Mouse (Mus musculus) MEL (cell line): ENCODE results near the gene Flcn. TPM values are rescaled to one million over a fixed set of nuclear protein-coding genes. Genes with fewer than 3 reads are reported as not detected.

Experiments
- DNase-seq: peaks from one replicate; pipeline ENCODE4 v3.0.0; 2011; ENCODE audit warnings: low read depth, low spot score
- H3K27ac ChIP-seq: 2 replicates; pipeline ENCODE4 v1.5.1; 2012; ENCODE audit warnings: low read depth, mild to moderate bottlenecking, control low read depth, low read length, moderate library complexity; ENCODE audit not compliant: control insufficient read depth
- H3K27me3 ChIP-seq, 2 experiments: fragments of 150-350 bp in 1 of 2; sonication (generic) in 1 of 2; 2 replicates each; pipeline ENCODE4 v1.6.1; 2012; ENCODE audit warnings: low read length in 2 of 2, mild to moderate bottlenecking in 2 of 2, improper control_type of control experiment in 1 of 2, moderate library complexity in 1 of 2; ENCODE audit not compliant: insufficient read depth in 2 of 2, control insufficient read depth in 1 of 2
- H3K36me3 ChIP-seq, 2 experiments: 2 replicates each; pipeline ENCODE4 v1.6.1; 2012 to 2014; ENCODE audit warnings: low read length in 2 of 2, improper control_type of control experiment in 1 of 2, inconsistent platforms in 1 of 2, mild to moderate bottlenecking in 1 of 2; ENCODE audit not compliant: insufficient read depth in 2 of 2, control insufficient read depth in 1 of 2
- H3K4me1 ChIP-seq, 2 experiments: fragments of 150-350 bp in 1 of 2; sonication (generic) in 1 of 2; 2 replicates each; pipeline ENCODE4 v1.6.1; 2012; ENCODE audit warnings: low read length in 2 of 2, improper control_type of control experiment in 1 of 2, mild to moderate bottlenecking in 1 of 2; ENCODE audit not compliant: insufficient read depth in 2 of 2, control insufficient read depth in 1 of 2
- H3K4me3 ChIP-seq, 2 experiments: fragments of 150-350 bp in 1 of 2; sonication (generic) in 1 of 2; 2 replicates each; pipeline ENCODE4 v1.5.1; 2012; ENCODE audit warnings: low read depth in 2 of 2, low read length in 2 of 2, mild to moderate bottlenecking in 2 of 2, moderate library complexity in 2 of 2, control low read depth in 1 of 2, improper control_type of control experiment in 1 of 2; ENCODE audit not compliant: control insufficient read depth in 1 of 2, insufficient read depth in 1 of 2
- H3K79me2 ChIP-seq: 2 replicates; pipeline ENCODE4 v1.6.1; 2012; ENCODE audit warnings: mild to moderate bottlenecking, low read length, moderate library complexity; ENCODE audit not compliant: control insufficient read depth, poor library complexity, insufficient read depth
- H3K9ac ChIP-seq: 2 replicates; pipeline ENCODE4 v1.6.1; 2012; ENCODE audit warnings: low read depth, mild to moderate bottlenecking, control low read depth, low read length, moderate library complexity; ENCODE audit not compliant: control insufficient read depth, poor library complexity, severe bottlenecking
- H3K9me3 ChIP-seq: fragments of 150-350 bp; sonication (generic); replicated peaks from 2 replicates; pipeline ENCODE4 v1.6.1; 2012; ENCODE audit warnings: mild to moderate bottlenecking, low read length, improper control_type of control experiment, moderate library complexity; ENCODE audit not compliant: insufficient read depth
- CHD1 ChIP-seq: IDR thresholded peaks from 2 replicates; pipeline ENCODE4 v1.6.1; 2012; ENCODE audit warnings: low read depth, mild to moderate bottlenecking, inconsistent platforms, low read length, improper control_type of control experiment
- CHD2 ChIP-seq: IDR thresholded peaks from 2 replicates; pipeline ENCODE4 v1.6.1; 2011; ENCODE audit warnings: low read length, improper control_type of control experiment
- CTCF ChIP-seq, 3 experiments: IDR thresholded peaks in 2 of 3; conservative IDR thresholded peaks in 1 of 3; 2 replicates each; pipeline ENCODE4 v1.5.1; 2011 to 2012; ENCODE audit warnings: low read length in 3 of 3, low read depth in 2 of 3, mild to moderate bottlenecking in 2 of 3, improper control_type of control experiment in 1 of 3, inconsistent platforms in 1 of 3, mixed read lengths in 1 of 3, moderate library complexity in 1 of 3; ENCODE audit not compliant: control insufficient read depth in 1 of 3, insufficient read depth in 1 of 3, poor library complexity in 1 of 3, severe bottlenecking in 1 of 3
- E2F4 ChIP-seq: IDR thresholded peaks from 2 replicates; pipeline ENCODE4 v1.6.1; 2011; ENCODE audit warnings: low read depth, low read length, improper control_type of control experiment, borderline replicate concordance
- ELF1 ChIP-seq: IDR thresholded peaks from 2 replicates; pipeline ENCODE4 v1.6.1; 2014; ENCODE audit warnings: low read depth, mild to moderate bottlenecking, inconsistent platforms, low read length, improper control_type of control experiment, moderate library complexity
- EP300 ChIP-seq, 2 experiments: IDR thresholded peaks; 2 replicates each; pipeline ENCODE4 v1.6.1; 2011; ENCODE audit warnings: improper control_type of control experiment in 2 of 2, low read length in 2 of 2, low read depth in 1 of 2, mild to moderate bottlenecking in 1 of 2
- HCFC1 ChIP-seq: IDR thresholded peaks from 2 replicates; pipeline ENCODE4 v1.6.1; 2012; ENCODE audit warnings: low read depth, mild to moderate bottlenecking, inconsistent platforms, low read length, improper control_type of control experiment, moderate library complexity
- MAFK ChIP-seq: IDR thresholded peaks from 2 replicates; pipeline ENCODE4 v1.6.1; 2011; ENCODE audit warnings: low read depth, mild to moderate bottlenecking, low read length, improper control_type of control experiment, borderline replicate concordance
- MAZ ChIP-seq: IDR thresholded peaks from 2 replicates; pipeline ENCODE4 v1.6.1; 2012; ENCODE audit warnings: low read depth, mild to moderate bottlenecking, inconsistent platforms, low read length, improper control_type of control experiment
- MXI1 ChIP-seq: IDR thresholded peaks from 2 replicates; pipeline ENCODE4 v1.6.1; 2011; ENCODE audit warnings: mild to moderate bottlenecking, low read depth, low read length, improper control_type of control experiment
- NELFE ChIP-seq: IDR thresholded peaks from 2 replicates; pipeline ENCODE4 v1.6.1; 2011; ENCODE audit warnings: low read depth, low read length, improper control_type of control experiment
- NRF1 ChIP-seq: IDR thresholded peaks from 2 replicates; pipeline ENCODE4 v1.6.1; 2014; ENCODE audit warnings: low read depth, mild to moderate bottlenecking, inconsistent platforms, low read length, improper control_type of control experiment, moderate library complexity; ENCODE audit not compliant: poor library complexity, insufficient read depth, severe bottlenecking
- POLR2AphosphoS5 ChIP-seq: IDR thresholded peaks from 2 replicates; pipeline ENCODE4 v1.6.1; 2012; ENCODE audit warnings: low read depth, borderline replicate concordance, mild to moderate bottlenecking, inconsistent platforms, low read length, moderate library complexity, mixed read lengths
- RCOR1 ChIP-seq: IDR thresholded peaks from 2 replicates; pipeline ENCODE4 v1.6.1; 2012; ENCODE audit warnings: low read depth, mild to moderate bottlenecking, inconsistent platforms, low read length, improper control_type of control experiment
- SIN3A ChIP-seq: IDR thresholded peaks from 2 replicates; pipeline ENCODE4 v1.6.1; 2012; ENCODE audit warnings: low read length, improper control_type of control experiment, inconsistent platforms
- TAL1 ChIP-seq: IDR thresholded peaks from 2 replicates; pipeline ENCODE4 v1.6.1; 2012; ENCODE audit warnings: mild to moderate bottlenecking, inconsistent platforms, low read length, moderate library complexity, mixed read lengths
- TBP ChIP-seq: IDR thresholded peaks from 2 replicates; pipeline ENCODE4 v1.8.0; 2011; ENCODE audit warnings: low read depth, low read length, improper control_type of control experiment
- UBTF ChIP-seq: IDR thresholded peaks from 2 replicates; pipeline ENCODE4 v1.6.1; 2012; ENCODE audit warnings: low read depth, mild to moderate bottlenecking, inconsistent platforms, low read length, improper control_type of control experiment, moderate library complexity, borderline replicate concordance; ENCODE audit not compliant: insufficient read depth
- USF1 ChIP-seq: IDR thresholded peaks from 2 replicates; pipeline ENCODE4 v1.6.1; 2014; ENCODE audit warnings: low read depth, mild to moderate bottlenecking, inconsistent platforms, low read length, improper control_type of control experiment, moderate library complexity
- USF2 ChIP-seq, 2 experiments: IDR thresholded peaks; 2 replicates each; pipeline ENCODE4 v1.6.1; 2011 to 2012; ENCODE audit warnings: improper control_type of control experiment in 2 of 2, low read length in 2 of 2, borderline replicate concordance in 1 of 2, inconsistent platforms in 1 of 2, low read depth in 1 of 2, mild to moderate bottlenecking in 1 of 2; ENCODE audit not compliant: insufficient read depth in 1 of 2
- ZKSCAN1 ChIP-seq: IDR thresholded peaks from 2 replicates; pipeline ENCODE4 v1.6.1; 2012; ENCODE audit warnings: low read depth, mild to moderate bottlenecking, inconsistent platforms, low read length, improper control_type of control experiment, moderate library complexity
- ZMIZ1 ChIP-seq: IDR thresholded peaks from 2 replicates; pipeline ENCODE4 v1.6.1; 2012; ENCODE audit warnings: low read depth, mild to moderate bottlenecking, inconsistent platforms, low read length, improper control_type of control experiment, moderate library complexity
- polyA plus RNA-seq, 2 experiments: library from polyadenylated mRNA; stranded (reverse) in 1 of 2; unstranded in 1 of 2; fragments of >175 nt in 1 of 2; fragments of >200 nt in 1 of 2; gene quantifications; 2 replicates each; pipeline versions ENCODE4 v1.2.1 to v1.2.4; 2012; ENCODE audit warnings: low replicate concordance in 2 of 2, low read depth in 1 of 2; ENCODE audit not compliant: insufficient read length in 2 of 2, insufficient read depth in 1 of 2, missing spikeins in 1 of 2
- total RNA-seq: library from RNA; depleted of rRNA; stranded (reverse); fragments of 300-350 nt; gene quantifications from 2 replicates; pipeline ENCODE4 v1.2.3, GENCODE M21; 2012

Gene Flcn
- total and polyA plus RNA-seq, 3 experiments, result 33.7 to 36.1 TPM; not detected in 1

DNA sequence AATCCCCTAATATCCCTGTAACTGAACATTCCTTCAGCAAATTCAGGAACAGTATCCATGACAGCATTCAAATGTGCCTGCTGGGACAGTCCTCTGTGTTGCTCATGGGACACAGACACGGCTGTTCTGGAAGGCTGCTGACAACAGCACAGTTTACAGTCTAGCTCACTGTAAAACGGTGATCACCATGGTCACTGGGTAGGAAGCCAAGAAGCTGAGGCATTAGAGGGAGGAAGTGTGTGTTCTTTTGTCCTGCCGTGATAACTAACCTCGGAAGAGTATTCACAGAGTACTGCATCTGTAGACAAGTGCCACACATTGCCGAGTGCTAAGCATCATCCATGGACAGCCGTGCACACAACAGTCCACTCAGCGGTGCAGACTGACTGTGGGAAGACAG, 39.1 kb downstream of the Flcn start (continued):
- TF ChIP-seq SIN3A, result peak; percentile 64; the same call in 1 of the 2 replicates

DNA sequence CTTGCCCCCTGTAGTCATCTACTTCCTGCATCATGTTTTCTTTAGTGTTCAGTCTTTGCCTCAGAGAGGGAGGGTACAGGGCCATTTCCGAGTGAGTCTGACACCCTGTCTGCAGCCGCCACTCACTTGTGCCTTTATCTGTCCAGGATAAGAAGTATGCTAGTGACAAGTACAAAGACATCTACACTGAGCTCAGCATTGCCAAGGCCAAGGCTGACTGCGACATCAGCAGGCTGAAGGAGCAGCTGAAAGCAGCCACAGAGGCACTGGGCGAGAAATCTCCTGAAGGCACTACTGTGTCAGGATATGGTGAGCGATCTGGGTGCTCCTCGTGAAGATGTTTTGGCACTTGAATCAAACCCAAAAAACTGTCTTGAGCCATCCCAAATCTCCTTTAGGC, 40.1 kb downstream of the Flcn start:
- no peak for TF ChIP-seq CTCF (IDR thresholded peaks at IDR 0.05 in 2 of 3, conservative IDR thresholded peaks at IDR 0.05 in 1 of 3; ENCODE audit: control insufficient read depth in 1 of 3, insufficient read depth in 1 of 3, low read depth in 2 of 3, low read length in 3 of 3, poor library complexity in 1 of 3, severe bottlenecking in 1 of 3)
- no peak for TF ChIP-seq USF1
- no peak for TF ChIP-seq POLR2AphosphoS5
- no peaks in the 10 kb centered on the region for H3K9me3 ChIP-seq
- H3K27me3 ChIP-seq, result no peaks in the 10 kb centered on the region
- DNase-seq, result peak; percentile 30
- no peak overlapping the region for H3K4me3 ChIP-seq
- H3K9ac ChIP-seq, result no peak overlapping the region
- no peak overlapping the region for H3K27ac ChIP-seq
- H3K4me1 ChIP-seq, result peaks cover 15 to 23% of the 10 kb centered on the region in 2 experiments
- no peaks in the 10 kb centered on the region for H3K79me2 ChIP-seq
- H3K36me3 ChIP-seq, result peaks cover 2 to 23% of the 10 kb centered on the region in 2 experiments

DNA sequence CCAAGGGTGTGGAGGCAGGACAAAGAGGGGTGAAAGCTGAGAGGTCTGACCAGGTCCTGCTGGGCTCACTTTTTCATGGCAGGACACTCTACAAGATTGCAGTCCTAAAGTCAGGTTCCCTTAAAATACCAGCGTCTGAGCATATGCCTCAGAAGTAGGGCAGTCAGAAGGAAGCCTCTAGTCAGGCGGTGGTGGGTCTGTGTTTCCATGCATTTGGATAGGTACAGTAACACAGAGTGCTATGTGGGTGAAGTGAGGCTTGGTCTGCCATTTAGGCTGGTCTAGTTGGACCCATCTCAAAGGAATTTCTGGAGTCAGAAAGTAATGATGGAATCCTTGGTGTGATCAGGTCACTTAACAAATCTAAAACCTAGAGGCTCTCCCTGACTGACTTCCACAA, 40.5 kb downstream of the Flcn start:
- H3K79me2 ChIP-seq, result no peaks in the 10 kb centered on the region
- no peak overlapping the region for H3K27ac ChIP-seq
- H3K36me3 ChIP-seq, result peaks cover 2 to 20% of the 10 kb centered on the region in 2 experiments
- H3K4me3 ChIP-seq, result no peak overlapping the region
- H3K4me1 ChIP-seq, result peaks cover 13 to 22% of the 10 kb centered on the region in 2 experiments
- TF ChIP-seq CHD2, result no peak
- no peak for TF ChIP-seq USF2 (IDR thresholded peaks at IDR 0.05; ENCODE audit: borderline replicate concordance in 1 of 2, insufficient read depth in 1 of 2, low read depth in 1 of 2, low read length in 2 of 2)
- TF ChIP-seq SIN3A, result no peak
- TF ChIP-seq NRF1, result no peak
- TF ChIP-seq E2F4, result no peak
- no peak for TF ChIP-seq MAFK
- no peak for TF ChIP-seq TBP
- TF ChIP-seq CHD1, result no peak
- TF ChIP-seq TAL1, result no peak
- TF ChIP-seq, all 39 proteins: peak for 0
- Histone ChIP-seq H3K27me3 (no peaks in the 10 kb centered on the region), H3K9ac (no peak overlapping the region), H3K9me3 (no peaks in the 10 kb centered on the region)
- no peak for DNase-seq

DNA sequence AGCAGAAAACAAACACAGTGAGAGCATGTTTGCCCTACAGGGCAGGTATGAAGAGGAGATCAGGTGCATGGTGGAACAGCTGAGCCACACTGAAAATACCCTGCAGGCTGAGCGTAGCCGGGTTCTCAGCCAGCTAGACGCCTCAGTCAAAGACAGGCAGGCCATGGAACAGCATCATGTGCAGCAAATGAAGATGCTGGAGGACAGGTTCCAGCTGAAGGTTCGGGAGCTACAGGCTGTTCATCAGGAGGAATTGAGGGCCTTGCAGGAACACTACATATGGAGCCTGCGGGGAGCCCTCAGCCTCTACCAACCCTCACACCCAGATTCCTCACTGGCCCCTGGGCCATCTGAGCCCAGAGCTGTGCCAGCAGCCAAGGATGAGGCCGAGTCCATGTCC, 49.0 kb downstream of the Flcn start:
- Histone ChIP-seq H3K9ac (no peak overlapping the region), H3K4me1 (no peaks in the 10 kb centered on the region), H3K9me3 (no peaks in the 10 kb centered on the region), H3K27ac (no peak overlapping the region), H3K4me3 (no peak overlapping the region), H3K79me2 (no peaks in the 10 kb centered on the region), H3K36me3 (peaks cover 0 to 13% of the 10 kb centered on the region in 2 experiments; a peak in 2 of 4 replicates), H3K27me3 (no peaks in the 10 kb centered on the region)
- no peak for DNase-seq
- TF ChIP-seq MXI1 (no peak), ZMIZ1 (no peak), NRF1 (no peak), HCFC1 (no peak), CHD1 (no peak), ELF1 (no peak), TBP (no peak), UBTF (no peak), SIN3A (no peak), CTCF (IDR thresholded peaks at IDR 0.05 in 2 of 3, conservative IDR thresholded peaks at IDR 0.05 in 1 of 3; ENCODE audit: control insufficient read depth in 1 of 3, insufficient read depth in 1 of 3, low read depth in 2 of 3, low read length in 3 of 3, poor library complexity in 1 of 3, severe bottlenecking in 1 of 3) (no peak), USF1 (no peak), NELFE (no peak), MAZ (no peak), RCOR1 (no peak), EP300 (IDR thresholded peaks at IDR 0.05; ENCODE audit: low read depth in 1 of 2, low read length in 2 of 2) (no peak), ZKSCAN1 (no peak)
